Mouse (Mus musculus) heart, embryonic 11.5 days (tissue): ENCODE results near the gene Litaf. TPM values are rescaled to one million over a fixed set of nuclear protein-coding genes. Genes with fewer than 3 reads are reported as not detected.
"Not testable (repeated sequence)": the region's sequence is repeated elsewhere in the genome, so short reads cannot be mapped to it uniquely, and the experiment has no call there.

ENCODE experiments used
- ATAC-seq: fragments of 200-750 bp; cut with Nextera tagmentation; replicated peaks from 2 replicates; pipeline ENCODE4 v1.8.0; 2017; ENCODE audit warnings: moderate library complexity; ENCODE audit not compliant: insufficient number of reproducible peaks, low FRiP score, low TSS enrichment
- H3K27ac ChIP-seq: fragments of 300-500 bp; sonication (generic); 2 replicates; pipeline ENCODE4 v1.5.1; 2014; ENCODE audit warnings: mild to moderate bottlenecking, low read depth, low read length
- H3K27me3 ChIP-seq: fragments of 300-500 bp; sonication (generic); 2 replicates; pipeline ENCODE4 v1.6.1; 2014; ENCODE audit warnings: mild to moderate bottlenecking, low read length, mixed read lengths; ENCODE audit not compliant: control insufficient read depth, insufficient read depth
- H3K36me3 ChIP-seq: fragments of 300-500 bp; sonication (generic); 2 replicates; pipeline ENCODE4 v1.6.1; 2014; ENCODE audit warnings: mild to moderate bottlenecking, low read length, moderate library complexity, mixed read lengths; ENCODE audit not compliant: control insufficient read depth, insufficient read depth
- H3K4me1 ChIP-seq: fragments of 300-500 bp; sonication (generic); 2 replicates; pipeline ENCODE4 v1.6.1; 2014; ENCODE audit warnings: low read length; ENCODE audit not compliant: control insufficient read depth, insufficient read depth
- H3K4me2 ChIP-seq: fragments of 300-500 bp; sonication (generic); 2 replicates; pipeline ENCODE4 v1.6.1; 2014; ENCODE audit warnings: mild to moderate bottlenecking, moderate library complexity
- H3K4me3 ChIP-seq: fragments of 300-500 bp; sonication (generic); 2 replicates; pipeline ENCODE4 v1.5.1; 2014; ENCODE audit warnings: low read depth, low read length
- H3K9ac ChIP-seq: fragments of 300-500 bp; sonication (generic); 2 replicates; pipeline ENCODE4 v1.6.1; 2014; ENCODE audit warnings: mild to moderate bottlenecking, low read depth, low read length, moderate library complexity
- H3K9me3 ChIP-seq: fragments of 300-500 bp; sonication (generic); replicated peaks from 2 replicates; pipeline ENCODE4 v1.6.1; 2016; ENCODE audit warnings: low read length; ENCODE audit not compliant: control insufficient read depth
- WGBS: fragments of 180-500 bp; shearing (Covaris S2); extraction: QIAGEN DNeasy Blood & Tissue Kit; methylation state at CpG from one replicate; pipeline ENCODE4 v1.1.7; 2014; ENCODE audit not compliant: insufficient replicate concordance; 5-methylcytosine and 5-hydroxymethylcytosine counted together
- polyA plus RNA-seq: library from polyadenylated mRNA; unstranded; fragments of >200 nt; fragmentation: Nextera tagmentation; extraction: Ambion mirVana; gene quantifications from 2 replicates; pipeline ENCODE4 v1.2.1, GENCODE M21; 2014

The Litaf gene
- polyA plus RNA-seq, 1 experiment from 2014 or later, result 63.8 TPM

GRCm38 (mm10) chr16:10958307-10958706 is 107.7 kb downstream of the Litaf start:
- H3K9ac ChIP-seq, H3K4me3 ChIP-seq, H3K4me2 ChIP-seq, H3K27ac ChIP-seq, H3K36me3 ChIP-seq, H3K27me3 ChIP-seq, H3K9me3 ChIP-seq, H3K4me1 ChIP-seq, ATAC-seq: not testable (repeated sequence)
- 90% methylated on average over 11 of the region's 12 CpGs for WGBS

GRCm38 (mm10) chr16:10957794-10958193 is 108.2 kb downstream of the Litaf start:
- Histone ChIP-seq H3K27ac (no peak overlapping the region), H3K36me3 (peaks cover 4% of the 10 kb centered on the region; the same call in 1 of the 2 replicates), H3K9ac (no peak overlapping the region), H3K4me2 (no peak overlapping the region), H3K4me1 (no peaks in the 10 kb centered on the region), H3K9me3 (no peaks in the 10 kb centered on the region), H3K4me3 (no peak overlapping the region), H3K27me3 (no peaks in the 10 kb centered on the region)
- ATAC-seq, result no peak
- 85% methylated on average over 3 of the region's 3 CpGs for WGBS

GRCm38 (mm10) chr16:10956938-10957685 is 108.8 kb downstream of the Litaf start:
- no peak overlapping the region for H3K27ac ChIP-seq
- H3K36me3 ChIP-seq, result peaks cover 4% of the 10 kb centered on the region; the same call in 1 of the 2 replicates
- no peaks in the 10 kb centered on the region for H3K4me1 ChIP-seq
- no peak for ATAC-seq
- H3K4me2 ChIP-seq, result no peak overlapping the region
- no peaks in the 10 kb centered on the region for H3K27me3 ChIP-seq
- H3K4me3 ChIP-seq, result no peak overlapping the region
- H3K9me3 ChIP-seq, result no peaks in the 10 kb centered on the region
- 81% methylated on average over 8 of the region's 8 CpGs for WGBS
- H3K9ac ChIP-seq, result no peak overlapping the region

DNA sequence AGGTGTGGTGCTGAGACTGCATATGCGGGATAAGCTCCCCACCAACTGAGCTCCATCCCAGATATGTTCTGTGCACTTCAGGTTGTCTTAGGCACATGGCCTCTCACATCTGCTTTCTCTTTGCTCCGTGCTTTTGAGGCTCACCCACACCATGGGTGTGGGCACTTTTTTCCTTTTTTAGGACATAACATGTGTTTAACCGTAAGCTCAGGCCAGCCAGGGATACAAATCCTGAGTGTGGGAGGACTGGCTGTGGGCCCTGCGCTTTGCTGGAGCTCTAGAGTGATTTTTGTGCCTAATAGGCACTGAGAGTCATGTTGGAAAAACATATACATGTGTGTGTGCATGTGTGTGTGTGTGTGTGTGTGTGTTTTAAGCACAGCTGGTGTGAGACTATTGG is 110.9 kb downstream of the Litaf start:
- H3K36me3 ChIP-seq, result no peaks in the 10 kb centered on the region; the same call in 1 of the 2 replicates
- no peak overlapping the region for H3K4me3 ChIP-seq
- H3K4me1 ChIP-seq, result 0 out of 2 replicates have a peak, but pooled peaks cover 3% of the 10 kb centered on the region
- no peak for ATAC-seq
- no peak overlapping the region for H3K4me2 ChIP-seq
- no peak overlapping the region for H3K9ac ChIP-seq
- H3K9me3 ChIP-seq, result no peaks in the 10 kb centered on the region
- no peak overlapping the region for H3K27ac ChIP-seq
- 82% methylated on average over 4 of the region's 4 CpGs for WGBS
- H3K27me3 ChIP-seq, result no peaks in the 10 kb centered on the region

- H3K4me1 ChIP-seq, result 0 out of 2 replicates have a peak, but pooled peaks cover 3% of the 10 kb centered on the region
- no peak overlapping the region for H3K4me3 ChIP-seq
- H3K4me2 ChIP-seq, result no peak overlapping the region
- no peak overlapping the region for H3K9ac ChIP-seq
- no peak for ATAC-seq
- H3K36me3 ChIP-seq, result no peaks in the 10 kb centered on the region
- no peaks in the 10 kb centered on the region for H3K9me3 ChIP-seq
- 74% methylated on average over 3 of the region's 3 CpGs for WGBS
- no peak overlapping the region for H3K27ac ChIP-seq
- no peaks in the 10 kb centered on the region for H3K27me3 ChIP-seq
Measured at GRCm38 (mm10) chr16:10952881-10953280, 113.1 kb downstream of the Litaf start.

DNA sequence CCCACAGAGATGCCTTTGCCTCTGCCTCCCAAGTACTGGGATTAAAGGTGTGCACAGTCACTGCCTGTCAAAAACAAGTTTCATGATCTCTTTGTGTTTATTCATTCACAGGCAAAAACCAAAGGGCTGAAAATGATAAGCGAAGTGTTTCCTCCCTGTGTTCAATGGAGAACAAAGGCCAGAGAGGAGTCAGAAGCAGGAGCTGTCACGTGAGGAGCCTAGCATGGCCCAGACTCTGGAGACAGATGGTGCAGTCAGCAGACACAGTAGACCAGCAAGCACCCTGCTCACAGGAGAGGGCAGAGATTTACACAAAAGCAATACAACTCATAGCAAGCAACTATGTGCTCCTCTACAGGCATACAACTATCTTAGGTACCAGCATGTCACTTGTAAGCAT is 113.9 kb downstream of the Litaf start:
- Histone ChIP-seq H3K4me3 (no peak overlapping the region), H3K4me1 (0 out of 2 replicates have a peak, but pooled peaks cover 3% of the 10 kb centered on the region), H3K9ac (no peak overlapping the region), H3K36me3 (no peaks in the 10 kb centered on the region), H3K27me3 (no peaks in the 10 kb centered on the region), H3K27ac (no peak overlapping the region; the same call in 1 of the 2 replicates), H3K9me3 (no peaks in the 10 kb centered on the region), H3K4me2 (no peak overlapping the region)
- WGBS, result 45% methylated on average over 2 of the region's 2 CpGs
- ATAC-seq, result no peak

- no peaks in the 10 kb centered on the region for H3K9me3 ChIP-seq
- no peak for ATAC-seq
- no peak overlapping the region; the same call in 1 of the 2 replicates for H3K27ac ChIP-seq
- H3K27me3 ChIP-seq, result no peaks in the 10 kb centered on the region
- WGBS, result 11% methylated on average over 3 of the region's 3 CpGs
- H3K4me1 ChIP-seq, result 0 out of 2 replicates have a peak, but pooled peaks cover 3% of the 10 kb centered on the region
- no peak overlapping the region for H3K4me2 ChIP-seq
- no peaks in the 10 kb centered on the region for H3K36me3 ChIP-seq
- H3K9ac ChIP-seq, result no peak overlapping the region
- H3K4me3 ChIP-seq, result no peak overlapping the region
Measured at GRCm38 (mm10) chr16:10951581-10951980, 114.4 kb downstream of the Litaf start.

DNA sequence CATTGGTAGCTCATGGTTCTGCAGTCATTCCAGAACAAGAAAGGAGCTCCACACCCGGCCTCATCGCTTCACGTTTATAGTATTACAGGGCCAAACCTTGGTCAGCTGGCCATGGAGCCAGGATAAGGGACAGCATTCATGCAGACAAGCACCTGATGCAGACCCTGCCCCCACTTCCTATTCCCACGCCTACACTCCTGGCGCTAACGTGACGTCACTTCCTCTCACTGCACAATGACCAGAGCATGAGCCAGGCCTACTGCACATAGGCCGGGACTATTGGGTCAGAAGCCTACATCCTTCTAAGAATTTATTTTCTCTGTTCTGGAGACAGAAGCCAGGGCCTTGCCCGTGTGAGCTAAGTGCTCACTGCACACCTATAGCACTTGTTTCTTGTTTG is 115.4 kb downstream of the Litaf start:
- no peak for ATAC-seq
- Histone ChIP-seq H3K9ac (no peak overlapping the region), H3K27me3 (no peaks in the 10 kb centered on the region), H3K4me2 (no peak overlapping the region), H3K4me3 (no peak overlapping the region), H3K36me3 (no peaks in the 10 kb centered on the region), H3K4me1 (0 out of 2 replicates have a peak, but pooled peaks cover 3% of the 10 kb centered on the region), H3K9me3 (no peaks in the 10 kb centered on the region), H3K27ac (no peak overlapping the region)
- 78% methylated on average over 9 of the region's 9 CpGs for WGBS

DNA sequence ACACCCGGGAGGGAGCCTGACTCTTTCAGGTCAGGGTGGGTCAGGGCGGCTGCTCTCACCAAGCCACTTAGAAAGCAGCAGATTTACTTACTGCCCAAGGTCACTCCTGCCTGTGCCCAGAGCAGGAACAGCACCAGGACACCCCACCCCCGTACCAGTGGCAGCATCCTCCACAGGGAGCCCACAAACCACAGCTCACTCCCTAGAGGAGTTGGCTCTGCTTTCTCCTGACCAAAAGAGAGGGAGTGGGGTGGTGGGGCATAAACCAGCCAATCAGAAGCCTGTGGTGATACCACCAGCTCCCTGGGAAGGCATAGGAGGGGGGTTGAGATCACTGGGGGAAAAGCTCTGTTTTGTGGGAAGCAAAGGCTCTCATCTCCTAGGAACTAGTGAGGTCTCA is 118.2 kb downstream of the Litaf start:
- Histone ChIP-seq H3K27me3 (no peaks in the 10 kb centered on the region), H3K4me2 (no peak overlapping the region), H3K9me3 (no peaks in the 10 kb centered on the region), H3K9ac (no peak overlapping the region), H3K4me1 (0 out of 2 replicates have a peak, but pooled peaks cover 8% of the 10 kb centered on the region), H3K36me3 (no peaks in the 10 kb centered on the region), H3K4me3 (no peak overlapping the region), H3K27ac (no peak overlapping the region)
- 0 out of 2 replicates have a peak, but pooled peaks have one; percentile 4 for ATAC-seq
- WGBS, result 36% methylated on average over 3 of the region's 3 CpGs
